Mouse (Mus musculus): ENCODE results near the gene Cactin. TPM values are rescaled to one million over a fixed set of nuclear protein-coding genes. Genes with fewer than 3 reads are reported as not detected.

Gene Cactin
- polyA plus RNA-seq, 1 experiment, result 48.1 TPM

DNA sequence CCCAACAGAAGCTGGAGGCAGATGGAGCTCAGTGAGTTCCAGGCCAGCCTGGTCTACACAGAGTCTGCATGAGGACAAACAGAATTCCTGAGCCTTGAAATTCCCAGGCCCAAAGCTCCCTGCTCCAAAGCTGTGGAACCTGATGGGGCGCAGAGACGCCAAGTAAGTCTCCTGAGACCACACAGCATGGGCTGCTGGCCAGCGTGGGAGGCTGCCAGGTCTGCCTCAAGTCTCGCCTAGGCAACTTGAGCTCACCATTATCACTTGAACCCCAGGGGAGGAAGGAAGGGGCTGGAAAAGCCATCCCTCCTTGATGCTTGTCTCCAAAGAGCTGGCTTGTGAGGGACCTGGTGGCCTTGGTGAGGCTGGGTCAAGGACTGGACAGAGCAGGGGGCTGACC lies 9.1 kb downstream of the Cactin start:
- TF ChIP-seq USF1 (IDR thresholded peaks at IDR 0.05; ENCODE audit: low read depth) (no peak), CEBPB (IDR thresholded peaks at IDR 0.05; ENCODE audit: low read depth) (no peak), MAX (IDR thresholded peaks at IDR 0.05) (no peak), MYOG (IDR thresholded peaks at IDR 0.05; ENCODE audit: control insufficient read depth, extremely low read depth, insufficient read length) (no peak), MYOD1 (IDR thresholded peaks at IDR 0.05; ENCODE audit: control insufficient read depth, insufficient read length, low read depth) (no peak), FOSL1 (IDR thresholded peaks at IDR 0.05; ENCODE audit: insufficient read depth, low read length, poor library complexity, severe bottlenecking) (no peak), CTCF (IDR thresholded peaks at IDR 0.05; ENCODE audit: control insufficient read depth, insufficient read depth, insufficient read length) (no peak)
- Histone ChIP-seq H3K27me3 (ENCODE audit: control insufficient read depth, insufficient read depth, insufficient read length) (no peaks in the 10 kb centered on the region), H3K4me3 (ENCODE audit: insufficient read depth, poor library complexity, severe bottlenecking) (no peak overlapping the region), H3K36me3 (ENCODE audit: control insufficient read depth, insufficient read depth) (peaks cover 21% of the 10 kb centered on the region), H3K79me2 (ENCODE audit: control insufficient read depth, insufficient read depth) (no peaks in the 10 kb centered on the region), H3ac (ENCODE audit: control insufficient read depth, insufficient read length, low read depth) (no peak overlapping the region), H3K79me3 (ENCODE audit: low read depth) (no peaks in the 10 kb centered on the region)

DNA sequence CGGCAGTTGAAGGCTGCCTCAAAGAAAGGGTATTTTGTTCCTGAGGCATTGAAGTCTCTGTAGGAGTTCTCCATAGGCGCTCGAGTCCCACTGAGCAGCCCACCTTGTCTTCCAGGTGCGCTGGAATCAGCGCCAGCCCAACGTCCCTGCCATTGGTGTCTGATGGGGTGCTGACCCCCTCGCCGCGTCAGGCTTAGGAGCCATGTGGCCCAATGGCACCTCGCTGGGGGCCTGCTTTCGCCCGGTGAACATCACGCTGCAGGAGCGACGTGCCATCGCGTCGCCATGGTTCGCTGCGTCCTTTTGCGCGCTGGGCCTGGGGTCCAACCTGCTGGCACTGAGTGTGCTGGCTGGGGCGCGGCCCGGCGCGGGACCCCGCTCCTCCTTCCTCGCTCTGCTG lies 11.4 kb downstream of the Cactin start:
- Histone ChIP-seq H3K79me3 (ENCODE audit: low read depth) (no peaks in the 10 kb centered on the region), H3K79me2 (ENCODE audit: control insufficient read depth, insufficient read depth) (no peaks in the 10 kb centered on the region), H3ac (ENCODE audit: control insufficient read depth, insufficient read length, low read depth) (no peak overlapping the region), H3K4me3 (ENCODE audit: insufficient read depth, poor library complexity, severe bottlenecking) (no peak overlapping the region), H3K27me3 (ENCODE audit: control insufficient read depth, insufficient read depth, insufficient read length) (no peaks in the 10 kb centered on the region), H3K36me3 (ENCODE audit: control insufficient read depth, insufficient read depth) (peaks cover 1% of the 10 kb centered on the region)
- TF ChIP-seq MAX (IDR thresholded peaks at IDR 0.05), result no peak
- TF ChIP-seq MYOD1 (IDR thresholded peaks at IDR 0.05; ENCODE audit: control insufficient read depth, insufficient read length, low read depth), result no peak
- no peak for TF ChIP-seq USF1 (IDR thresholded peaks at IDR 0.05; ENCODE audit: low read depth)
- TF ChIP-seq MYOG (IDR thresholded peaks at IDR 0.05; ENCODE audit: control insufficient read depth, extremely low read depth, insufficient read length), result no peak
- no peak for TF ChIP-seq CTCF (IDR thresholded peaks at IDR 0.05; ENCODE audit: control insufficient read depth, insufficient read depth, insufficient read length)
- no peak for TF ChIP-seq FOSL1 (IDR thresholded peaks at IDR 0.05; ENCODE audit: insufficient read depth, low read length, poor library complexity, severe bottlenecking)
- no peak for TF ChIP-seq CEBPB (IDR thresholded peaks at IDR 0.05; ENCODE audit: low read depth)

DNA sequence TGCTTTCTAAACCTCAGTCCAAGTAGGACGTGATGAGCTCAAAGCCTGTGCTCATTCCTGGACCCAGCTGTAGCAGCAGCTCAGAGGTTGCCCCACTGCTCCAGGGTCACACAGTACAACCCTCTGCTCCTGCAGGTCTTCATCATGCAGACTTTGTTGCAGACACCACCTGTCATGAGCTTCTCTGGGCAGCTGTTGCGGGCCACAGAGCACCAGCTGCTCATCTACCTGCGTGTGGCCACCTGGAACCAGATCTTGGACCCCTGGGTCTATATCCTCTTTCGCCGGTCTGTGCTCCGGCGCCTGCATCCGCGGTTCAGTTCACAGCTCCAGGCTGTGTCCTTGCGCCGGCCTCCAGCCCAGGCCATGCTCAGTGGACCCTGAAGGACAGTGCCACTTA lies 13.4 kb downstream of the Cactin start:
- Histone ChIP-seq H3K36me3 (ENCODE audit: control insufficient read depth, insufficient read depth) (no peaks in the 10 kb centered on the region), H3K27me3 (ENCODE audit: control insufficient read depth, insufficient read depth, insufficient read length) (no peaks in the 10 kb centered on the region), H3K79me3 (ENCODE audit: low read depth) (no peaks in the 10 kb centered on the region), H3ac (ENCODE audit: control insufficient read depth, insufficient read length, low read depth) (no peak overlapping the region), H3K4me3 (ENCODE audit: insufficient read depth, poor library complexity, severe bottlenecking) (no peak overlapping the region), H3K79me2 (ENCODE audit: control insufficient read depth, insufficient read depth) (no peaks in the 10 kb centered on the region)
- TF ChIP-seq USF1 (IDR thresholded peaks at IDR 0.05; ENCODE audit: low read depth), result no peak
- TF ChIP-seq CEBPB (IDR thresholded peaks at IDR 0.05; ENCODE audit: low read depth), result no peak
- TF ChIP-seq MYOG (IDR thresholded peaks at IDR 0.05; ENCODE audit: control insufficient read depth, extremely low read depth, insufficient read length), result no peak
- TF ChIP-seq CTCF (IDR thresholded peaks at IDR 0.05; ENCODE audit: control insufficient read depth, insufficient read depth, insufficient read length), result no peak
- TF ChIP-seq MYOD1 (IDR thresholded peaks at IDR 0.05; ENCODE audit: control insufficient read depth, insufficient read length, low read depth), result no peak
- no peak for TF ChIP-seq MAX (IDR thresholded peaks at IDR 0.05)
- no peak for TF ChIP-seq FOSL1 (IDR thresholded peaks at IDR 0.05; ENCODE audit: insufficient read depth, low read length, poor library complexity, severe bottlenecking)

DNA sequence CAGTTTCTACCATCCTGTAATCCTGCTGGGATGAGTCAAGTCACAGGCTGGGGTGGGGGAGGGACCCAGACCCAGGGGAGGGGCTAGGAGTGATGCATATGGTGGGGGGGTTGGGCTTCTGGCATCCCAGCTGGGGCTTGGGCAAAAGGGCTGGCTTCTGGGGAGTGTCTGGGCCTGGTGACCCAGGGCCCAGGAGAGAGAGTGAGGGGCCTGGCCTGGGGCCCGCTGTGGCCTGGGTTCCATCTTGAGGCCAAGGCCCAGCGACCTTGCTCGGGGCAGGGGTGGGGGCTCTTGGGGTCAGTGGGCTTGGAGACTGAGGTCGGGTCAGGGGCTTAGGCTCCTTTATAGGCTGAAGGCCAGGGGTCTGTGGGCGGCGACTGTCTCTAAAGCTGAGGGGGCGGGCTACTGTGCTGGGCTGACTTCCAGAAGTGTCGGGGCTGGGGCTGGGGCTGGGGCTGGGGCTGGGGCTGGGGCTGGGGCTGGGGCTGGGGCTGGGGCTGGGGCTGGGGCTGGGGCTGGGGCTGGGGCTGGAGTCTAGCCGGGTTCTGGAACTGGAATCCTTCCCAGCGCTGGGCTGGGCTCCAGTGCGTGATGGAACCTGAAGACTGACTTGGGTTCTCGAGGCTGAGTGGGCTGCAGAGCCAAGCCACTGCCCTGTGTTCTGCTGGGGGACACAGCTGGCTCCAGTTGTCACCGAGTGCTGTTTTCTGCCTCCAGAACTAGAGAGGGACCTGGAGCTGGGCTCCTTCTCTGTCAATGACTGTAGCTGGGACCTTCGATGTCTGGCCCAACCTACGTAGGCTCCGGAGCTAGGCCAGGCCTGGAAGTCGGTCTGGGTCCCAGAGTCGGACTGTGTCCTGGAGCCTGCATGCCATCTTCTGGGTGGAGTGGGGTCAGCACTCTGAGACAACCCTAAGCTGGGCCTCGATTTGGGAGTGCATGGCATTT lies 14.8 kb downstream of the Cactin start:
- no peak overlapping the region for H3ac ChIP-seq (ENCODE audit: control insufficient read depth, insufficient read length, low read depth)
- no peak overlapping the region for H3K4me3 ChIP-seq (ENCODE audit: insufficient read depth, poor library complexity, severe bottlenecking)
- no peaks in the 10 kb centered on the region for H3K79me2 ChIP-seq (ENCODE audit: control insufficient read depth, insufficient read depth)
- H3K79me3 ChIP-seq (ENCODE audit: low read depth), result no peaks in the 10 kb centered on the region
- no peaks in the 10 kb centered on the region for H3K27me3 ChIP-seq (ENCODE audit: control insufficient read depth, insufficient read depth, insufficient read length)
- H3K36me3 ChIP-seq (ENCODE audit: control insufficient read depth, insufficient read depth), result no peaks in the 10 kb centered on the region
- TF ChIP-seq USF1 (IDR thresholded peaks at IDR 0.05; ENCODE audit: low read depth) (no peak), MYOD1 (IDR thresholded peaks at IDR 0.05; ENCODE audit: control insufficient read depth, insufficient read length, low read depth) (no peak), MYOG (IDR thresholded peaks at IDR 0.05; ENCODE audit: control insufficient read depth, extremely low read depth, insufficient read length) (no peak), CTCF (IDR thresholded peaks at IDR 0.05; ENCODE audit: control insufficient read depth, insufficient read depth, insufficient read length) (no peak), MAX (IDR thresholded peaks at IDR 0.05) (no peak), FOSL1 (IDR thresholded peaks at IDR 0.05; ENCODE audit: insufficient read depth, low read length, poor library complexity, severe bottlenecking) (no peak), CEBPB (IDR thresholded peaks at IDR 0.05; ENCODE audit: low read depth) (no peak)

DNA sequence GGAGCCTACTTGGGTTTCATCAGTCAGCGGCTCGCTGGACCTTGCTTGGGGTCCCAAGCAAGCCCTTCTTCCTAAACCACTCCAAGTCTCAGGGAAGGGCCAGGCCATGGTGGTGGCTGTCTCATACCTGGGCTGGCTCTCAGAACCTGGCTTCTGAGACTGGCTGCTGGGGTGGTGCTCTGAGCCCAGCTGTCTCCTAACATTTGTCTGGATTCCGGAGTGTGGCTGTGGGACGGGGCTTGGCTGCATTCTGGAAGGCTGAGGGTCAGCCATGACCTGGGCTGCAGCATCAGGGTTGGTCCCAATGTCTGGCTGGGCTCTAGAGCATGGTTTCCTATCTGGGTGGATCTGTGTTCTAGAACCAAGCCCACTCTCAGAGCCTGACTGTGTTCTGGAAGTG lies 15.7 kb downstream of the Cactin start:
- Histone ChIP-seq H3K4me3 (ENCODE audit: insufficient read depth, poor library complexity, severe bottlenecking) (no peak overlapping the region), H3ac (ENCODE audit: control insufficient read depth, insufficient read length, low read depth) (no peak overlapping the region), H3K27me3 (ENCODE audit: control insufficient read depth, insufficient read depth, insufficient read length) (no peaks in the 10 kb centered on the region), H3K79me2 (ENCODE audit: control insufficient read depth, insufficient read depth) (no peaks in the 10 kb centered on the region), H3K79me3 (ENCODE audit: low read depth) (no peaks in the 10 kb centered on the region), H3K36me3 (ENCODE audit: control insufficient read depth, insufficient read depth) (no peaks in the 10 kb centered on the region)
- TF ChIP-seq MYOG (IDR thresholded peaks at IDR 0.05; ENCODE audit: control insufficient read depth, extremely low read depth, insufficient read length) (no peak), FOSL1 (IDR thresholded peaks at IDR 0.05; ENCODE audit: insufficient read depth, low read length, poor library complexity, severe bottlenecking) (no peak), USF1 (IDR thresholded peaks at IDR 0.05; ENCODE audit: low read depth) (no peak), CTCF (IDR thresholded peaks at IDR 0.05; ENCODE audit: control insufficient read depth, insufficient read depth, insufficient read length) (no peak), MYOD1 (IDR thresholded peaks at IDR 0.05; ENCODE audit: control insufficient read depth, insufficient read length, low read depth) (no peak), CEBPB (IDR thresholded peaks at IDR 0.05; ENCODE audit: low read depth) (no peak), MAX (IDR thresholded peaks at IDR 0.05) (no peak)
